ENCODE assay signal across 8 mouse cellular contexts in genomic region chr4:155760613-155761355, GRCm38 (mm10). TPM values are rescaled to one million over a fixed set of nuclear protein-coding genes. Genes with fewer than 3 reads are reported as not detected.
A peak's percentile ranks its signal among the peaks of the same experiment; 100 is the strongest.
DNase-seq lines count a peak whose midpoint lies in the region; ATAC-seq lines count a peak whose summit lies in the region.

Gene Atad3a, minus strand, starts transcription at chr4:155761093.

- peak; percentile 96 for ATAC-seq in hindbrain, embryonic 15.5 days (ENCODE audit: low FRiP score, low read depth)

- no peaks in the 10 kb centered on the region for H3K9me3 ChIP-seq in hindbrain, embryonic 15.5 days

- peaks cover 32% of the 10 kb centered on the region for H3K4me1 ChIP-seq in hindbrain, embryonic 15.5 days (replicated peaks)

- H3K4me2 ChIP-seq in hindbrain, embryonic 15.5 days = peak within 1 kb of the TSS; percentile 99

- peak within 1 kb of the TSS; percentile 65 for H3K27ac ChIP-seq in hindbrain, embryonic 15.5 days (replicated peaks)

- H3K36me3 ChIP-seq in hindbrain, embryonic 15.5 days = peaks cover 6% of the 10 kb centered on the region

- under 1% methylated on average over 68 of the region's 68 CpGs for WGBS in hindbrain, embryonic 15.5 days

- peak within 1 kb of the TSS; percentile 91 for H3K4me3 ChIP-seq in hindbrain, embryonic 15.5 days

- peak; percentile 94 for DNase-seq in T-cell, adult 2 months (ENCODE audit: low spot score)
- peak; percentile 97 to 99 for DNase-seq in cerebellum, postnatal 36 days
- DNase-seq in frontal cortex, postnatal 36 days (ENCODE audit: low spot score in 2 of 2) = peak; percentile 98
- DNase-seq in left cerebral cortex, adult 11 months (ENCODE audit: low spot score) = peak; percentile 94
- peak; percentile 97 to 98 for DNase-seq in lung, postnatal 4 days
- DNase-seq in retina, postnatal 7 days (ENCODE audit: low read depth, low spot score) = peak; percentile 91
- DNase-seq in urinary bladder, adult 2 months (ENCODE audit: low spot score) = peak; percentile 95

- peak within 1 kb of the TSS; percentile 70 for H3K9ac ChIP-seq in hindbrain, embryonic 15.5 days

- no peaks in the 10 kb centered on the region for H3K27me3 ChIP-seq in hindbrain, embryonic 15.5 days

RNA-seq across cellular contexts. Expression of gene Atad3a, which starts in this region (rescaled TPM):
- 92.0 and 99.4 TPM in 2 replicates for polyA plus RNA-seq in hindbrain, embryonic 15.5 days (2015; fragmentation: Nextera tagmentation; extraction: Ambion mirVana)
- 63.3 and 74.8 TPM in 2 replicates for polyA plus RNA-seq in urinary bladder, adult 2 months (2012; rRNA removed)

Comparison
In these comparisons a context has a peak if more than half of its experiments do, and no peak if none do; other contexts are left out.
1. Peak in every context shown above with its lines: DNase-seq, ATAC-seq, H3K4me3 ChIP-seq and H3K27ac ChIP-seq.